Mouse (Mus musculus) heart, adult 11 months (tissue): ENCODE data around the gene Cyp2c65.
"Not testable (repeated sequence)": the region's sequence is repeated elsewhere in the genome, so short reads cannot be mapped to it uniquely, and the experiment has no call there.

Experiments
- DNase-seq: peaks from one replicate; pipeline ENCODE4 v3.0.0; 2022

Gene Cyp2c65

DNA sequence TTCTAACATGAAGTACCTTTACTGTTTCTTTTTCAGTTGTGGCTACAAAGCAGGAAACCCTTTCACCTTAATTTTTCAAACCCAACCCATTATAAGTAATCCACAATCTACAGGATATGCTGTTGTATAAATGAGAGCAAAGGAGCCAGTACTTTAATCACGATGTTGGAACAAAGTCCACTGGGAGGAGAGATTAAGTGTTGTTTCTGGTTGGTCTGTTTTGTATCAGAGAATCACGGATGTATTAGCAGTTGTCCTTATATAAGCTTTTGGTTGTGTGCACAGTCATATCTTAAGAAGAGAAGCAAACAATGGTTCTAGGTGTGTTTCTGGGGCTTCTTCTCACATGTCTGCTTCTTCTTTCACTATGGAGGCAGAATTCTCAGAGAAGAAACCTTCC, at the start of gene Cyp2c65:
Gene Cyp2c65, plus strand, starts transcription at position 297 of the 400 bp plus-strand sequence.
- DNase-seq, result no peak

DNA sequence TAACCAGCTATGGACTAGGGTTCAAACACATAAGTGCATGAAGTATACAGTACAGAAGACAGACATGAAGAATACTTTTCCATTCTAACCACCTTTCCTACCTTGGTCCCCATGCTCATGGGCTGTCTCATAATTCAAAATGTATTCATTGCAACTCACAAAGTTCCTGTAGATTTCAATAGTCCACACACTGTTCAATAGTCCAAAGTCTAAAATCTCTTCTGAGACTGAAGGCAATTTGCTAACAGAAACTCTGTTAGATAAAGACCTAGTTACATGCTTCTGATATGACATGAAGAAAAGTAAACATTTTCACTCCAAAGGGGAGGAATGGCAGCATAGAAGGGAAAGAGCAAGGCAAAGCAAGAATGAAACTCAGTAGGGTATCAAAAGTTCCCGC, 2.9 kb upstream of the Cyp2c65 start:
- no peak for DNase-seq

GRCm38 (mm10) chr19:39098779-39099178, 38.0 kb downstream of the Cyp2c65 start:
- not testable (repeated sequence) for DNase-seq

GRCm38 (mm10) chr19:39113644-39114043, 52.8 kb downstream of the Cyp2c65 start, which contains the start of gene Cyp2c66:
Gene Cyp2c66 (plus strand): TSS chr19:39113898.
- DNase-seq, result no peak
